Mouse (Mus musculus) CH12.LX (cell line): ENCODE data around the gene Eef2kmt. TPM values are rescaled to one million over a fixed set of nuclear protein-coding genes. Genes with fewer than 3 reads are reported as not detected.

Source experiments
- DNase-seq: peaks from one replicate; pipeline ENCODE4 v3.0.0-alpha.2; 2013; ENCODE audit errors: extremely low read depth
- H3K27ac ChIP-seq: 2 replicates; pipeline ENCODE4 v1.5.1; 2012; ENCODE audit warnings: low read depth, mild to moderate bottlenecking, control low read depth, moderate library complexity; ENCODE audit not compliant: insufficient read depth
- H3K27me3 ChIP-seq: replicated peaks from 2 replicates; pipeline ENCODE3; 2012; ENCODE audit warnings: inconsistent platforms
- H3K36me3 ChIP-seq, 2 experiments: replicated peaks in 1 of 2; 2 replicates each; pipeline versions ENCODE3 to v1.6.1; 2012; ENCODE audit warnings: inconsistent platforms in 1 of 2, low read length in 1 of 2, mild to moderate bottlenecking in 1 of 2, mixed read lengths in 1 of 2, moderate library complexity in 1 of 2; ENCODE audit not compliant: control insufficient read depth in 1 of 2, insufficient read depth in 1 of 2
- H3K4me1 ChIP-seq, 2 experiments: 2 replicates each; pipeline ENCODE4 v1.6.1; 2012; ENCODE audit warnings: inconsistent platforms in 1 of 2, moderate library complexity in 1 of 2; ENCODE audit not compliant: insufficient read depth in 2 of 2, control insufficient read depth in 1 of 2
- H3K4me2 ChIP-seq: 2 replicates; pipeline ENCODE4 v1.6.1; 2012; ENCODE audit warnings: low read depth, mild to moderate bottlenecking, control low read depth; ENCODE audit not compliant: poor library complexity, insufficient read depth, severe bottlenecking
- H3K4me3 ChIP-seq, 3 experiments: fragments of 150-350 bp in 1 of 3; sonication (generic) in 1 of 3; replicated peaks in 1 of 3; 2 replicates each; pipeline versions ENCODE3 to v1.5.1; 2011 to 2012; ENCODE audit warnings: low read depth in 2 of 3, low read length in 2 of 3, mild to moderate bottlenecking in 2 of 3, moderate library complexity in 2 of 3, control low read depth in 1 of 3, improper control_type of control experiment in 1 of 3, inconsistent platforms in 1 of 3, mixed read lengths in 1 of 3; ENCODE audit not compliant: poor library complexity in 1 of 3
- H3K79me2 ChIP-seq: replicated peaks from 2 replicates; pipeline ENCODE4 v1.6.1; 2012; ENCODE audit warnings: mild to moderate bottlenecking, moderate library complexity; ENCODE audit not compliant: control insufficient read depth, poor library complexity, insufficient read depth, severe bottlenecking; ENCODE audit errors: extremely low read depth
- H3K9ac ChIP-seq: 2 replicates; pipeline ENCODE4 v1.6.1; 2012; ENCODE audit warnings: low read depth, mild to moderate bottlenecking, control low read depth, moderate library complexity; ENCODE audit not compliant: insufficient read depth
- H3K9me3 ChIP-seq: replicated peaks from 2 replicates; pipeline ENCODE3; 2012; ENCODE audit warnings: low read length, inconsistent platforms, mixed read lengths
- BHLHE40 ChIP-seq: IDR thresholded peaks from 2 replicates; pipeline ENCODE4 v1.6.1; 2011; ENCODE audit warnings: mild to moderate bottlenecking, low read depth, low read length, improper control_type of control experiment
- CHD2 ChIP-seq: IDR thresholded peaks from 2 replicates; pipeline ENCODE4 v1.6.1; 2011; ENCODE audit warnings: low read length, improper control_type of control experiment
- EP300 ChIP-seq: IDR thresholded peaks from 2 replicates; pipeline ENCODE4 v1.6.1; 2011; ENCODE audit warnings: low read length, improper control_type of control experiment
- ETS1 ChIP-seq: conservative IDR thresholded peaks from 2 replicates; pipeline ENCODE4 v1.6.1; 2012; ENCODE audit warnings: low read depth, mild to moderate bottlenecking, inconsistent platforms, low read length, improper control_type of control experiment, moderate library complexity
- HCFC1 ChIP-seq: IDR thresholded peaks from 2 replicates; pipeline ENCODE4 v1.6.1; 2012; ENCODE audit warnings: low read depth, mild to moderate bottlenecking, inconsistent platforms, low read length, improper control_type of control experiment
- KAT2A ChIP-seq: IDR thresholded peaks from 2 replicates; pipeline ENCODE4 v1.6.1; 2012; ENCODE audit warnings: low read length, improper control_type of control experiment, inconsistent platforms; ENCODE audit not compliant: insufficient replicate concordance
- MAFK ChIP-seq: IDR thresholded peaks from 2 replicates; pipeline ENCODE4 v1.6.1; 2011; ENCODE audit warnings: low read length, improper control_type of control experiment; ENCODE audit not compliant: insufficient replicate concordance
- MAZ ChIP-seq: IDR thresholded peaks from 2 replicates; pipeline ENCODE4 v1.6.1; 2012; ENCODE audit warnings: low read depth, mild to moderate bottlenecking, inconsistent platforms, low read length, improper control_type of control experiment, moderate library complexity
- MYC ChIP-seq: IDR thresholded peaks from 2 replicates; pipeline ENCODE4 v1.6.1; 2011; ENCODE audit warnings: low read depth, mild to moderate bottlenecking, improper control_type of control experiment, low read length
- PAX5 ChIP-seq: IDR thresholded peaks from 2 replicates; pipeline ENCODE4 v1.6.1; 2012; ENCODE audit warnings: low read length, inconsistent platforms, mixed read lengths
- POLR2A ChIP-seq: IDR thresholded peaks from 2 replicates; pipeline ENCODE4 v1.6.1; 2011; ENCODE audit warnings: low read depth, mild to moderate bottlenecking, improper control_type of control experiment, low read length
- POLR2AphosphoS2 ChIP-seq: IDR thresholded peaks from 2 replicates; pipeline ENCODE4 v1.6.1; 2011; ENCODE audit warnings: low read depth, low read length, improper control_type of control experiment
- TBP ChIP-seq: conservative IDR thresholded peaks from 2 replicates; pipeline ENCODE4 v1.6.1; 2011; ENCODE audit warnings: low read depth, low read length, improper control_type of control experiment
- USF1 ChIP-seq: IDR thresholded peaks from 2 replicates; pipeline ENCODE4 v1.6.1; 2014; ENCODE audit warnings: low read depth, mild to moderate bottlenecking, inconsistent platforms, low read length, improper control_type of control experiment
- ZKSCAN1 ChIP-seq: IDR thresholded peaks from 2 replicates; pipeline ENCODE4 v1.6.1; 2012; ENCODE audit warnings: low read depth, inconsistent platforms, low read length, improper control_type of control experiment, borderline replicate concordance
- ZMIZ1 ChIP-seq: IDR thresholded peaks from 2 replicates; pipeline ENCODE4 v1.6.1; 2012; ENCODE audit warnings: low read depth, mild to moderate bottlenecking, inconsistent platforms, low read length, improper control_type of control experiment
- ZNF384 ChIP-seq: IDR thresholded peaks from 2 replicates; pipeline ENCODE4 v1.6.1; 2012; ENCODE audit warnings: low read depth, low read length, improper control_type of control experiment, inconsistent platforms
- dilution Hi-C: fragments of 300-500 bp; cut with MboI; formaldehyde crosslinking; loops from 2 replicates; pipeline ENCODE4 v1.14.3; 2020; ENCODE audit warnings: low sequenced_read_pairs; ENCODE audit not compliant: extremely low pct_unique_long_range_greater_than_20kb, extremely low pct_ligation_motif_present
- in situ Hi-C: fragments of 300-500 bp; cut with MboI; formaldehyde crosslinking; loops from 3 replicates; pipeline ENCODE4 v1.14.3; 2019; ENCODE audit warnings: low sequenced_read_pairs, low pct_ligation_motif_present, low pct_unique_long_range_greater_than_20kb, mixed read lengths
- polyA plus RNA-seq: library from polyadenylated mRNA; unstranded; fragments of >175 nt; gene quantifications from 2 replicates; pipeline ENCODE4 v1.2.1, GENCODE M21; 2012; ENCODE audit warnings: low read depth; ENCODE audit not compliant: insufficient read length
- total RNA-seq, 2 experiments: library from RNA; depleted of rRNA; stranded (reverse); fragments of 300-350 nt in 1 of 2; fragments of >200 nt in 1 of 2; gene quantifications; 2 replicates each; pipeline ENCODE4 v1.2.3; 2012 to 2014

Gene Eef2kmt
- total and polyA plus RNA-seq, 3 experiments, result 38.5 to 41.6 (median 39.8) TPM

DNA sequence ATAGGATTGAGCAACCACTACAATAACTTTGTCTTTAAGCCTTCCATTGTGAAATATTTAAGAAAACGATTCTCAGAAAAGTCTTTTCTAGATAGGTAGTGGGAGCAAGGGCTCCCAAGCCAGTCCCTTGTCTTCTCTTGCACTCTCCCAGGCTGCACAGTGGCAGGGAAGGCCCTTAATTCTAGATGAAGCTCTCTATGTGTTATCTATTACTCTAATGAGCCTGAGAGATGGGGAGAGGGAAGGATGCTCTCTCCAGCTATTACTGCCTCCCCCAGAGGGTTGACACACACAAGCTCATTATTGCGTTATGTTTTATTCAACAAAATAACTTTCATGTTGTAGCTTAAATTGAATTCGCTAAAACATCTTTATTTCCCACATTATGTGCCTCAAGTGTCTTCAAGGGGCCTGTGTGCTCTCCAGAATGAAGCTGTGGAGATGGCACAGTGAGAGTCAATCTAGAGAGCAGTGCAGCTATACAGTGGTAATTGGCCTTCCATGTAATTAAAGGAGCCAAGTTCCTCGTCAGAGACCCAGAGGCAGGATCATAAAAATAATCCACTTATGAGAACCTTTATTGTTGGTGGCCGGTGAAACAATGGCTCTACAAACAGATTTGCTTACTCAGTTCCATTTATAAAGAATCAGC lies 23.9 kb upstream of the Eef2kmt start:
- H3K9ac ChIP-seq, result no peak overlapping the region
- H3K36me3 ChIP-seq, result no peaks in the 10 kb centered on the region
- no peak for DNase-seq
- no peaks in the 10 kb centered on the region for H3K79me2 ChIP-seq
- TF ChIP-seq KAT2A (no peak), CHD2 (no peak), ETS1 (no peak)
- in situ Hi-C loops (no loop called here), dilution Hi-C loops (no loop called here)
- H3K27me3 ChIP-seq, result peaks cover 70% of the 10 kb centered on the region
- H3K27ac ChIP-seq, result no peak overlapping the region
- H3K4me1 ChIP-seq, result no peaks in the 10 kb centered on the region
- H3K9me3 ChIP-seq, result no peaks in the 10 kb centered on the region
- no peak overlapping the region for H3K4me3 ChIP-seq
- H3K4me2 ChIP-seq, result no peak overlapping the region

DNA sequence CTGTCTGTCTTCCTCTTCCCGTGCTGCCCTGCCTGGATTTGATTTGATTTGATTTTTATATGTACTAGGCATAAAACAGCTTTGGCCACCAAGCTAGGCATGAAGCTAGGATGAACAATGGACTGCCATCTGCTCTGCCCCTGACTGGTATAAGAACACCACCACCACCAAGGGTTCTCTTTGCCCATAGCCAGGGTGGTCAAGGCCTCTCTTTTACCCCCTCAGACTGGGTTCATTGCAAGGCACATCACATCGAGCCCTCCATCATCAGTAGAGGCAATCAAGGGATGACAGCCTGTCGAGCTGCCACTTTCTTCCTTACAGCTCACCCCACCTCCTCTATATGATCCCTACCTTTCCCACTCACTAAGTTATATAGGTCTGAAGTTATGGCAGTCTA lies 16.6 kb upstream of the Eef2kmt start:
- H3K36me3 ChIP-seq, result no peaks in the 10 kb centered on the region
- H3K4me2 ChIP-seq, result no peak overlapping the region
- peaks cover 52% of the 10 kb centered on the region for H3K27me3 ChIP-seq
- in situ Hi-C loops (no loop called here), dilution Hi-C loops (no loop called here)
- no peaks in the 10 kb centered on the region for H3K79me2 ChIP-seq
- H3K4me1 ChIP-seq, result no peaks in the 10 kb centered on the region
- TF ChIP-seq USF1 (no peak), EP300 (no peak), ETS1 (no peak)
- no peaks in the 10 kb centered on the region for H3K9me3 ChIP-seq
- no peak overlapping the region for H3K27ac ChIP-seq
- DNase-seq, result no peak
- no peak overlapping the region for H3K4me3 ChIP-seq
- no peak overlapping the region for H3K9ac ChIP-seq

DNA sequence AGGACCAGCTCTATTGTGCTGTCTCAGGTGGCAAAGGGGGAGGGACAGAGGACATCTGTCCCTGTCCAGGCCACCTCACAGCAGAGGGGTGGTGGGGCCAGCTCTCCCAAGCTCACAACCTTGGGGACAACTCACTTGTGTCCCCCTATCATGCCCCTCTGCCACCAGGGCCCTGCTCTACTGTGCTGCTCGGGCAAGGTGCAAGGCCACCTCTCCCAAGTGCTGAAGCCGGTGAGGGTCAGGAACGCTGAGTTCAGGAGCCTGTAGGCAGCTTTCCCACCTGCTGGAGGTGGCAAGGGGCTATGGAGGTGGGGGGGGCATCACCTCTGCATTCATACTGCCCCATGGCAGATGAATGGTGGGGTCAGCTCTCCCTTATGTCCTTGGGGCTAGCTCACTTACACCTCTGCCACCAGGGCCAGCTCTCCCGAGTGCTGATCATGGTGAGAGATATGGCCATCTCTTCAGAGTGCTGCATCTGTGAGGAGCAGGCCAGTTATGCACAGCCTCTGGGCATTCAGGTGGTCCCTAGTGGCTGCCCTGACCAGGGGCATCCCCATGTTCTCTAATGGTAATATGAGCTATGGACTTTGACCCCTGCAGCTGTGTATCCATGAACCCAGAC lies 15.7 kb upstream of the Eef2kmt start:
- H3K4me1 ChIP-seq, result no peaks in the 10 kb centered on the region
- DNase-seq, result no peak
- TF ChIP-seq MAZ (no peak), PAX5 (no peak), MAFK (no peak), HCFC1 (no peak), MYC (no peak), POLR2A (no peak), CHD2 (no peak), ZNF384 (no peak), ZKSCAN1 (no peak), POLR2AphosphoS2 (no peak), KAT2A (no peak), ZMIZ1 (no peak), TBP (no peak), BHLHE40 (no peak), ETS1 (no peak), USF1 (no peak)
- no peak overlapping the region for H3K4me2 ChIP-seq
- peaks cover 44% of the 10 kb centered on the region for H3K27me3 ChIP-seq
- no peaks in the 10 kb centered on the region for H3K36me3 ChIP-seq
- in situ Hi-C loops (no loop called here), dilution Hi-C loops (no loop called here)
- no peaks in the 10 kb centered on the region for H3K9me3 ChIP-seq
- no peaks in the 10 kb centered on the region for H3K79me2 ChIP-seq
- no peak overlapping the region for H3K4me3 ChIP-seq
- no peak overlapping the region for H3K27ac ChIP-seq
- H3K9ac ChIP-seq, result no peak overlapping the region
